Mouse (Mus musculus) limb, embryonic 10.5 days (tissue): ENCODE results near the gene Ptprg. TPM values are rescaled to one million over a fixed set of nuclear protein-coding genes. Genes with fewer than 3 reads are reported as not detected.

ENCODE experiments used
- DNase-seq: peaks from one replicate; pipeline ENCODE4 v3.0.0-alpha.2; 2017; ENCODE audit warnings: low spot score
- H3K27ac ChIP-seq: fragments of 300-500 bp; sonication (generic); 2 replicates; pipeline ENCODE4 v1.5.1; 2016; ENCODE audit warnings: mild to moderate bottlenecking
- H3K27me3 ChIP-seq: fragments of 300-500 bp; sonication (generic); 2 replicates; pipeline ENCODE4 v1.6.1; 2016; ENCODE audit warnings: low read depth, mild to moderate bottlenecking; ENCODE audit not compliant: poor library complexity, severe bottlenecking
- H3K36me3 ChIP-seq: fragments of 300-500 bp; sonication (generic); 2 replicates; pipeline ENCODE4 v1.6.1; 2016; ENCODE audit warnings: mild to moderate bottlenecking, moderate library complexity
- H3K4me1 ChIP-seq: fragments of 300-500 bp; sonication (generic); 2 replicates; pipeline ENCODE4 v1.6.1; 2016
- H3K4me3 ChIP-seq: fragments of 300-500 bp; sonication (generic); 2 replicates; pipeline ENCODE4 v1.5.1; 2016; ENCODE audit warnings: mild to moderate bottlenecking, moderate library complexity
- H3K9me3 ChIP-seq: fragments of 300-500 bp; sonication (generic); replicated peaks from 2 replicates; pipeline ENCODE4 v1.6.1; 2016; ENCODE audit warnings: mild to moderate bottlenecking
- WGBS: fragments of 180-500 bp; shearing (Covaris S2); methylation state at CpG from one replicate; pipeline ENCODE4 v1.1.7; 2016; 5-methylcytosine and 5-hydroxymethylcytosine counted together
- polyA plus RNA-seq: library from polyadenylated mRNA; unstranded; fragments of >200 nt; fragmentation: Nextera tagmentation; extraction: Ambion mirVana; gene quantifications from 2 replicates; pipeline ENCODE4 v1.2.1, GENCODE M21; 2016

Ptprg gene
- polyA plus RNA-seq, 1 experiment from 2014 or later = 40.3 TPM

DNA sequence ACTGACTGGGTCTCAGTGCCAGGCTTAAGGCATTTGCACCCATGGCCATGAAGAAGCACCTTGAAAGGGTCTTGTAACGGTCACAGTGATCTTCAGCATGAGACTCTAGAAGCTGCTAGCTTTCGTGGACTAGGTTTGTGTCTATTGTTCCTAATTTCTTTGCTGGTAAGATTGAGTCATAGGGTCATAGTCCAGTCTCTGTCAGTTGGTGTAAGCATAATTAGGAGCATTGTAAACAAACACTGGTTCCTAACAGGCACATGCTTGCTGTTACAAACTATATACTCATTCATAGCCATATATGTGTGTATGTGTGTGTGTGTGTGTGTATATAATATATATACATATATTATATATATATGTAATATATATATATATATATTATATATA, 19.1 kb downstream of the Ptprg start:
- Histone ChIP-seq H3K36me3 (no peaks in the 10 kb centered on the region), H3K27ac (no peak overlapping the region), H3K9me3 (no peaks in the 10 kb centered on the region), H3K4me1 (peaks cover 38% of the 10 kb centered on the region), H3K4me3 (no peak overlapping the region), H3K27me3 (no peaks in the 10 kb centered on the region)
- DNase-seq = no peak
- WGBS = 91% methylated on average over 2 of the region's 2 CpGs

DNA sequence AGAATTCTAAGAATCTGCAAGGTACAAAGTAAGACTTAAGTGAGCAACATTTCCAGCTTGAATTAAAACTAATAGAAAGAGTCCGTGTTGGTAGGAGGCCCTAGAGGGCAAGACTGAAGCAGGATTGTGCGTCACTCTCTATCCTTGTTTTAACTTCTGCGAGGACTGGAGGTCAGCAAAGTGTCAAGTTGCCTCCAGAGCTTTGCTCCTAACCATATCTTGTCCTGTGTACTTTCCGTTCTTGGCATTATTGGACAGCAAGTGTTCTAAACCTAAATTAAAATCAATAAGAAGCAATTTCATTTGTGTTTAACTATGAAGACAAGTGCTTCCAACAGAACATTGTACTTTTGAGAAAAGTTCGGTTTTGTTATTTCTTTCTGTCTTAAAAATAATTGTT, 20.4 kb downstream of the Ptprg start:
- Histone ChIP-seq H3K36me3 (no peaks in the 10 kb centered on the region), H3K4me1 (peaks cover 51% of the 10 kb centered on the region), H3K27me3 (no peaks in the 10 kb centered on the region), H3K27ac (no peak overlapping the region), H3K9me3 (no peaks in the 10 kb centered on the region), H3K4me3 (no peak overlapping the region)
- DNase-seq = no peak
- 78% methylated on average over 5 of the region's 5 CpGs for WGBS

DNA sequence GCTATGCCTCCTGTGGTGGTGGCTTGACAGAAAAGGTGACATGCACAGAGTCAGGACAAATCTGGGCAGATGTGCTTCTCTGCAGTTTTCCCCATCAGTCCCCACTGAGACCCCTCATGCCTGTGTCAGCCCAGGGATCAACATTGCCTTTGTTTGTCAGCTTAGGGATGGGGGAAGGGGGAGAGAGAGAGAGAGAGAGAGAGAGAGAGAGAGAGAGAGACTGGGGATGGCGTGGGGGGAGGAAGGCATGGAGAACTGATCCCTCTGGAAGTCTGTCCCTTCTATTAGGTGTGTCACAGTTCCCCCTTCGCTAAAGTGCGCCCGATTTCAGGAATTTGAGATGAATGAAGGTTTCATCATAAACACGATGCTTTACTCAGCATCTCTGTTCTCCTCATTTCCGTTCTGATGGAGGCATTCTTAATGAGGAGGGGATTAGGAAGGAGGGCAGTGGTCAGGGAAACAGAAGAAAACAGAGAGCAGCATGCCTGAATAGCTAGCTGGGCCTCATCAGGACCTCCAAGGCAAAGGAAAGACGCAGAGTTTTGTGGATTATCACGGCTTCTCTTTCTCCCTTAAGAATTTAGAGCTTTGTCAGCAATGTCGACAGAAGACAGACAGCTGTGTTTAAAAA, 24.1 kb downstream of the Ptprg start:
- Histone ChIP-seq H3K4me1 (peaks cover 50% of the 10 kb centered on the region), H3K4me3 (no peak overlapping the region), H3K36me3 (peaks cover 6% of the 10 kb centered on the region; the same call in 1 of the 2 replicates), H3K27ac (peak overlapping the region; percentile 25; the same call in 1 of the 2 replicates), H3K27me3 (no peaks in the 10 kb centered on the region), H3K9me3 (no peaks in the 10 kb centered on the region)
- DNase-seq = no peak
- 23% methylated on average over 9 of the region's 9 CpGs for WGBS

DNA sequence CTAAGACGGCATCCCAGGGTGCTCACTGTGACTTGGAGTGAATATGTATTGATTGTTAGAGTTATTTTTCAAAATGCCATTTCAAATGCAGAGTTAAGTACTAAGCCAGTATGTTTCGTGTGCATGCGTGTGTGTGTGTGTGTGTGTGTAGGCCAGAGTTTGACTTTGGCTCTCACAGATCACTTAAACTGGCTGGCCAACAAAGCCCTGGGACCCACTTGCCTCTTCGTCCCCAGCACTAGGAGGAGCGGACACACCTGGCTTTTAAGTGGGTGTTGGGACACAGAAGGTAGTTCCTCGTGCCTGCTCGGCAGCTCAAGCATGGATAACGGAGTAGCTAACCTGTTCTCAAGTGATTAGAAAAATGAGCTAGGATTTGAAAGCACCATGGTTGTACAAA, 24.6 kb downstream of the Ptprg start:
- Histone ChIP-seq H3K4me3 (no peak overlapping the region), H3K36me3 (peaks cover 6% of the 10 kb centered on the region; the same call in 1 of the 2 replicates), H3K4me1 (peaks cover 50% of the 10 kb centered on the region), H3K27me3 (no peaks in the 10 kb centered on the region), H3K27ac (peak overlapping the region; percentile 25; the same call in 1 of the 2 replicates), H3K9me3 (no peaks in the 10 kb centered on the region)
- WGBS = 67% methylated on average over 8 of the region's 8 CpGs
- DNase-seq = no peak

DNA sequence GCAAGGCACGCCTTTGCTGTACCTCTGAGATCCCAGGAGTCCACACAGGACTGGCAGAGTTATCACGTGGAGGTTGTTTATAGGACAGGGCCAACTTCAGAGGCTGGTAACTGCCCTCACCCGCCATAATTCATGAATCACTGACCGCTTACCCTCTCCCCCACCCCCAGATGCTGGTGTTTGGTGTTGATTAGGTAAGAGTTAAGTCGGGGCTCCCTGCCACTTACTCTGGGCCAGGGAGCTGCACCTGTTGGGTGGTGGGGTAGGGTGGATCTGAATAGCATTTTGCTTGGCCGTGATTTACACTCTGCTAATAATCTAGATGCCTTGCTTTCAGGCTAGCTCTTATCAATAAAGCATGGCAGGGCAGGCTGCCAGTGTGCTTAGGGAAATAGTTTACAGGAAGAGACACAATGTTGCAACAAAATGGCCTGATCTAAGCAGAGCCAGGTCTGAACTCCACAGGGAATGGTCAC, 25.2 kb downstream of the Ptprg start:
- H3K27me3 ChIP-seq = no peaks in the 10 kb centered on the region
- DNase-seq = peak; percentile 51

DNA sequence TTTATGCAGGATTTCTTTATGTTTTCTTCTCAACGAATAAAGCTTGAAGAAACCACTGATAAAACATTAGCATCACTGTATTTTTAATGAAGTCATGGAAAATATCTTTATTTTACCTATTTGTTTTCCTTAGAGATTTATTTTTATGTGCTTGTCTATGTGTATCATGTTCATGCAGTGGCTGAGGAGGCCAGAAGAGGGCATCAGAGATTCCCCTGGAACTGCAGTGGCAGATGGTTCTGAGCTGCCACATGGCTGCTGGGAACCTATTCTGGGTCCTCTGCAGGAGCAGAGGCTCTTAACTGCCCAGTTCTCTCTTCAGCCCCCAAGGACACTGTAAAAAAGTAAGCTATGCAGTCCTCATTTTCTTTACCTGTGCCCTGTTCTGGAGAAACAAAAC, 26.6 kb downstream of the Ptprg start:
- 91% methylated on average over 1 of the region's 1 CpGs for WGBS
- no peaks in the 10 kb centered on the region for H3K9me3 ChIP-seq
- no peak overlapping the region for H3K27ac ChIP-seq
- no peaks in the 10 kb centered on the region for H3K27me3 ChIP-seq
- DNase-seq = no peak
- H3K36me3 ChIP-seq = peaks cover 6% of the 10 kb centered on the region; the same call in 1 of the 2 replicates
- H3K4me3 ChIP-seq = no peak overlapping the region
- peaks cover 37% of the 10 kb centered on the region for H3K4me1 ChIP-seq

More for the DNA sequence above, 25.2 kb downstream of the Ptprg start:
- Histone ChIP-seq H3K4me3 (no peak overlapping the region), H3K27ac (0 out of 2 replicates have a peak overlapping the region, but pooled peaks have one; percentile 25), H3K9me3 (no peaks in the 10 kb centered on the region), H3K4me1 (peaks cover 45% of the 10 kb centered on the region), H3K36me3 (peaks cover 6% of the 10 kb centered on the region; the same call in 1 of the 2 replicates)
- 12% methylated on average over 6 of the region's 6 CpGs for WGBS

DNA sequence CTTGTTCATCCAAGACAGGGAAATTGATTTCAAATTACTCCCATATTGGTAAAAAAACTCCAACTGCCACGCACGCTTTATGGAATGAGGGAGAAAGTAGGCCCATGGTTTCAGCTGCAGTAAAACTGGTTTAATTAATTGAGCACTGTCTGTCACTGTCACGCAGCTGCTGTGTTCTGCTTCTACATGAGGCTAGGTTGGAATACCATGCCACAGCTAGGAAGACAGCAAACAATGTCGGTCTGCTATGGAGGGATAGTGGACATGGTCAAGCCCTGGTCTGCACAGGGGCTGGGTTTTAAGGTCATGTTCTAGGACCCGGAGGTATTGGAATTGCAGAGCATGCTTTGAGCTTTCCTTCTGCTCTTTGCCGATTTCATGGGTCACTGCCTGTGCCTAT, 30.9 kb downstream of the Ptprg start:
- DNase-seq = no peak
- no peak overlapping the region for H3K27ac ChIP-seq
- H3K9me3 ChIP-seq = no peaks in the 10 kb centered on the region
- peaks cover 10% of the 10 kb centered on the region for H3K4me1 ChIP-seq
- peaks cover 6% of the 10 kb centered on the region; the same call in 1 of the 2 replicates for H3K36me3 ChIP-seq
- no peak overlapping the region for H3K4me3 ChIP-seq
- 72% methylated on average over 6 of the region's 6 CpGs for WGBS
- no peaks in the 10 kb centered on the region for H3K27me3 ChIP-seq

DNA sequence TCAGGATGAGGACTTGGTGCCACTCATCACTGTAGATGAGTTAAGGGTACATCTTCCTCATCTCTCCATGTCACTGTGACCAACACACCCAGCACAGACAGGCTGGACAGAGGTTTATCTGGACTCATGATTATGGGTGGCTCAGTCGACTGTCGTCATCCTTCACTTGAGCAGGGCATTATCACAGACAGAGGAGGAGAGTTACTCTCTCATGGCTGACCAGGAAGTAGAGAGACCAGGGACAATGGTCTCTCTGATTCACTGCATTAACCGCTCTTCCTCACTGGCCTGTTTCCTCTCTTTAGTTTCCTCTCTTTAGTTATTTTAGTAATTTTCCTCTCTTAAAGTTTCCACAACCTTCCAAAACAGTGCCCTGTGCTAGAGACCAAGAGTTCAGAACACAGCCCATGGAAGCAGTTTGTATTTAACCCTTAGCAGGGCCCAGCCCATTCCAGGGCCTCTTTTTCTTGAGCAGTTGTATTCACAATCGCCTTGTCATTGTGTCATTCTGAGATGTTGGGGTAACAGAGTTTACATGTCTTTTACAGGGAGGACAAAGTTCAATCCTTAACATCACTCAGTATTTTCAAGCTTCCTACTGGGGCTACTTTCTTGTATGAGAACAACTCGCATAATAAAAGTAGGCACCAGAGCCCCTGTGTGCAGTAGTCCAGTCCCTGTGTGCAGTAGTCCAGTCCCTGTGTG, 31.7 kb downstream of the Ptprg start:
- Histone ChIP-seq H3K36me3 (peaks cover 4% of the 10 kb centered on the region; the same call in 1 of the 2 replicates), H3K27ac (no peak overlapping the region), H3K4me1 (peaks cover 14% of the 10 kb centered on the region), H3K9me3 (no peaks in the 10 kb centered on the region), H3K27me3 (no peaks in the 10 kb centered on the region), H3K4me3 (no peak overlapping the region)
- DNase-seq = no peak
- WGBS = 91% methylated on average over 5 of the region's 5 CpGs

DNA sequence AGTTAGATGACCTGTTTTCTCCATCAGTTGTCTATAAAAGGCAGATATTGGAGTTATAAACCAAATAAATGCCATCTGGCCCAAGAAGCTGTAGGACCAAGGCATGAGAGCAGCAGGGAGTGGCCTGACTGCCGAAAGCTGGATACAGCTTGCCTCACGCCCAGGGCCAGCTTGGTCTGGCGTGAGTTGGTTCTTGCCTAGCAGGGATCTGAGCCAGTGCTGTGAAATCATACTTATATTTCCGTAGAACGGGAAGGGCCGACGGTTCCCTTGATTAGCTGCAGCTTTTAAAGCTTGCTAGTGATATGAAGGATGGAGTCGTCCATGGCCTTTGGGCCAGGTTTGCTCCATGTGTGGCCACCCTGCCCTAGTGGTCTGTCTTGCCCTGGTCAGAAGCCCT, 37.1 kb downstream of the Ptprg start:
- H3K4me1 ChIP-seq = peaks cover 31% of the 10 kb centered on the region
- no peak for DNase-seq
- no peaks in the 10 kb centered on the region for H3K36me3 ChIP-seq
- 61% methylated on average over 8 of the region's 8 CpGs for WGBS
- H3K9me3 ChIP-seq = no peaks in the 10 kb centered on the region
- no peak overlapping the region for H3K4me3 ChIP-seq
- no peaks in the 10 kb centered on the region for H3K27me3 ChIP-seq
- H3K27ac ChIP-seq = peak overlapping the region; percentile 30; the same call in 1 of the 2 replicates

DNA sequence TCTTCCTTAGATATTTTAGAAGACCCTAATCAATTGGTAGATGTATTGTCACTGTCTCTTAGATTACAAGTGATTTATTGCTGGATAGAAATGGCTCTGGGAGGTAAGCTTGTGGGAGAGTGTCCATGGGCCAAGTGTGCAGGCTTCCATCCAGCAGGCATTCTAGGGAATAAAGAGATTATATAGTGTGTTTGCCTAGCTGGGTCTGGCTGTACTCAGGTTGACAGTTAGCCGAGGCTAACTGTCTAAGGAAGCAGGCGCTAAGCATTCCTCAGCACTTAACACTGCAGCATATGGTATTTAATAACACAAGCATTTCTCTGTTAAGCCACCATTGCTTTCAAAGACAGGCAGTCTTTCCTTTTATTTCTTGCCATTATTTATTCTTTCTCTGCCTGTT, 39.3 kb downstream of the Ptprg start:
- H3K4me3 ChIP-seq = no peak overlapping the region
- H3K27me3 ChIP-seq = no peaks in the 10 kb centered on the region
- no peaks in the 10 kb centered on the region for H3K36me3 ChIP-seq
- H3K9me3 ChIP-seq = no peaks in the 10 kb centered on the region
- WGBS = 73% methylated on average over 2 of the region's 2 CpGs
- peaks cover 39% of the 10 kb centered on the region for H3K4me1 ChIP-seq
- H3K27ac ChIP-seq = no peak overlapping the region
- no peak for DNase-seq

DNA sequence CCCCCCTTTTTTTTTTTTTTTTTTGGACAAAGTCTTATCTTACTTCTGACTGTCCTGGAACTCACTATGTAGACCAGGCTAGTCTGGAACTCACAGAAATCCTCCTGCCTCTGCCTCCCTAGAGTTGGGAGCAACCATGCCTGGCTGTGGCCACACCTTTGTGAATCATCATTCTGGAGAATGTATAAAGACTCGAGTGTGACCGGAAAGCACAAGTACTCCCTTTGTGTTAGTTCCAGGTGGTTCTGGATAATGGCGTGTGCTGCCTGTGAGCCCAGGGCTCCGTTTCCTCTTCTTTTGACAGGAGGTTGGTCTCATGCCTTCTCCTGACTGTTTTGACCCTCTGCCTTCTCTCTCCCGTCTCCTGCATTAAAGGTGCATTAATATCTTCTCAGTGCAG, 41.0 kb downstream of the Ptprg start:
- Histone ChIP-seq H3K4me1 (peaks cover 45% of the 10 kb centered on the region), H3K27me3 (no peaks in the 10 kb centered on the region), H3K9me3 (no peaks in the 10 kb centered on the region), H3K27ac (no peak overlapping the region), H3K4me3 (no peak overlapping the region), H3K36me3 (no peaks in the 10 kb centered on the region)
- no peak for DNase-seq
- WGBS = 86% methylated on average over 5 of the region's 5 CpGs

DNA sequence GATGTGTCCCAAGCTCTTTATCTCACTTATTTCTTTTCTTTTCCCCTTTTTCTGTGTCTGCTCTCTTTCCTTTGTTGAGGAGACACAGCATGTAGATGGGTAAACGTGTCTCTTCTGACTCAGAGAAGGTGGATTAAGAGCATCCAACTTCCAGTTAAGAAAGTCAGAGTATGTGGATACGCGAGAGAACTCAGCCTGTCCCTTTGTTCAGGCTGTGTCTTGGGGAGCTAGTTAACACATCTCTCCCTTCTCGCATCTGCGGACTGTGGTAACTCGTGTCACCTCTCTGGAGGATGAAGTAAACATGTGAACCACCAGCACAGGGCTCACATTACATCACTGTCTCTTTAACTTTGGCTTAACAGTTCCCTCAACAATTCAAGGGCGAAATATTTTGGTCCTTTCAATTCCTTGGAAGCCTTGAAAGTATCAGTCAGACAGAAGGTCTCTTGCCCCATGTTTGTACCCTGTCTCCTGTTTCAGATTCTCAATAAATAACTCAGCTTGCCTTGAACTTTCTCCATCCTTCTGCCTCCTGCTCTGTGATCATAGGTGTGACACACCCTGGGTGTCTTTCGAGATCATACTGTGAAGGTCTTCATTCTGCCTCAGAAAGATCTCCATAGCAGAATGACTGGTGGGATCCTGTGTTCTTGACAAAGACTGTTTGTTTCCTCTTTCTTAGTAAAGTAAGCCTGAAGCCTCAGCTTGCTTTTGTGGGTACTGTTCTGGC, 51.0 kb downstream of the Ptprg start:
- Histone ChIP-seq H3K27ac (no peak overlapping the region), H3K27me3 (no peaks in the 10 kb centered on the region), H3K4me3 (no peak overlapping the region), H3K9me3 (no peaks in the 10 kb centered on the region), H3K4me1 (peaks cover 36% of the 10 kb centered on the region), H3K36me3 (no peaks in the 10 kb centered on the region)
- DNase-seq = no peak
- WGBS = 52% methylated on average over 8 of the region's 8 CpGs

DNA sequence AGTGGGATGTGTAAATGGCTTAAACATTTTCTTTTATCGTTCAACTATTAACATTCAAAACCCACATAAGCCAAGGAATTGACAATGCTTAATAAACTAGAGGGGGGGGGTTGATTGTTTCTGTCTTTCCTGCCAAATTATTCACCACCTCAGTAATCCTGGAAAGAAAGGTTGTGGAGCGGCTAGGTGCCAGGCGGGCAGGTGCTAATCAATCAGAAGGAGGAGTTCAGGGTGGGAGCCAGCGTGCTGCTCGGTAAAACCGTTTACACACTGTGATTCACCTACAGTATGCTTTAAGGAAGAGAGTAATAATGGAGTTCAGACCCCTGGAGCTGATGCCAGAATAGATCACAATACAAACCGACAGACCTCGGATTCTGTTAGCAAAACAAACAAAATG, 55.0 kb downstream of the Ptprg start:
- Histone ChIP-seq H3K4me3 (no peak overlapping the region), H3K9me3 (no peaks in the 10 kb centered on the region), H3K36me3 (no peaks in the 10 kb centered on the region), H3K4me1 (peaks cover 25% of the 10 kb centered on the region), H3K27me3 (no peaks in the 10 kb centered on the region), H3K27ac (no peak overlapping the region)
- WGBS = 64% methylated on average over 8 of the region's 8 CpGs
- no peak for DNase-seq
